Mouse (Mus musculus) thymus, adult 2 months (tissue): ENCODE results near the gene Aida. TPM values are rescaled to one million over a fixed set of nuclear protein-coding genes. Genes with fewer than 3 reads are reported as not detected.

Experiments used
- DNase-seq: peaks from one replicate; pipeline ENCODE4 v3.0.0; 2021
- H3K27ac ChIP-seq: fragments of 200-500 bp; 2 replicates; pipeline ENCODE4 v1.5.1; 2012; ENCODE audit warnings: low read length, control low read depth; ENCODE audit not compliant: control insufficient read depth, insufficient read depth
- H3K27me3 ChIP-seq: fragments of 200-500 bp; 2 replicates; pipeline ENCODE4 v1.6.1; 2012; ENCODE audit warnings: mild to moderate bottlenecking, low read length, moderate library complexity, mixed read lengths; ENCODE audit not compliant: control insufficient read depth, insufficient read depth
- H3K36me3 ChIP-seq: fragments of 200-500 bp; 2 replicates; pipeline ENCODE4 v1.6.1; 2012; ENCODE audit warnings: mild to moderate bottlenecking, low read length, moderate library complexity; ENCODE audit not compliant: control insufficient read depth, insufficient read depth
- H3K4me1 ChIP-seq: fragments of 200-500 bp; replicated peaks from 2 replicates; pipeline ENCODE4 v1.6.1; 2012; ENCODE audit warnings: low read length; ENCODE audit not compliant: control insufficient read depth, insufficient read depth
- H3K4me3 ChIP-seq: fragments of 200-500 bp; 2 replicates; pipeline ENCODE4 v1.5.1; 2012; ENCODE audit warnings: mild to moderate bottlenecking, low read length, control low read depth, moderate library complexity; ENCODE audit not compliant: control insufficient read depth, insufficient read depth
- CTCF ChIP-seq: fragments of 200-500 bp; IDR thresholded peaks from 2 replicates; pipeline ENCODE4 v1.5.1; 2012; ENCODE audit warnings: mild to moderate bottlenecking, control low read depth, low read length, moderate library complexity, borderline replicate concordance; ENCODE audit not compliant: control insufficient read depth, poor library complexity, insufficient read depth; ENCODE audit errors: extremely low read depth
- POLR2A ChIP-seq: fragments of 200-500 bp; IDR thresholded peaks from 2 replicates; pipeline ENCODE4 v1.6.1; 2012; ENCODE audit warnings: mild to moderate bottlenecking, low read length, control low read depth, moderate library complexity; ENCODE audit not compliant: control insufficient read depth, poor library complexity, insufficient read depth; ENCODE audit errors: extremely low read depth
- WGBS: fragments of 180-500 bp; shearing (Covaris S2); methylation state at CpG from one replicate; pipeline ENCODE4 v1.1.7; 2018; 5-methylcytosine and 5-hydroxymethylcytosine counted together
- polyA plus RNA-seq: library from polyadenylated mRNA; depleted of rRNA; stranded (reverse); fragments of >200 nt; gene quantifications from 2 replicates; pipeline ENCODE4 v1.2.3, GENCODE M21; 2012; rRNA removed

Aida gene
- 19.8 and 24.7 TPM in 2 replicates for polyA plus RNA-seq

- peak; percentile 80 for DNase-seq
- Histone ChIP-seq H3K4me1 (peaks cover 5% of the 10 kb centered on the region; the same call in 1 of the 2 replicates), H3K4me3 (peak within 1 kb of the TSS; percentile 79), H3K27me3 (no peaks in the 10 kb centered on the region), H3K36me3 (peaks cover 18% of the 10 kb centered on the region), H3K27ac (peak within 1 kb of the TSS; percentile 79)
- WGBS = under 1% methylated on average over 26 of the region's 26 CpGs
- TF ChIP-seq POLR2A (no peak), CTCF (peak; percentile 59; the same call in 1 of the 2 replicates)
These were observed at the start of gene Aida for GRCm38 (mm10) chr1:183296465-183296864. TSS of gene Aida (plus strand) at chr1:183296590.

GRCm38 (mm10) chr1:183248144-183248543, 48.2 kb upstream of the Aida start:
- DNase-seq = no peak
- Histone ChIP-seq H3K27me3 (no peaks in the 10 kb centered on the region), H3K27ac (no peak overlapping the region), H3K4me1 (peaks cover 26% of the 10 kb centered on the region), H3K36me3 (no peaks in the 10 kb centered on the region), H3K4me3 (no peak overlapping the region)
- 80% methylated on average over 1 of the region's 1 CpGs for WGBS
- TF ChIP-seq CTCF (no peak), POLR2A (no peak)

GRCm38 (mm10) chr1:183250612-183251011, 45.8 kb upstream of the Aida start:
- 89% methylated on average over 4 of the region's 4 CpGs for WGBS

GRCm38 (mm10) chr1:183251818-183252217, 44.6 kb upstream of the Aida start:
- H3K27ac ChIP-seq = no peak overlapping the region
- DNase-seq = no peak
- TF ChIP-seq POLR2A (no peak), CTCF (no peak)
- H3K4me3 ChIP-seq = no peak overlapping the region
- H3K27me3 ChIP-seq = no peaks in the 10 kb centered on the region
- 100% methylated on average over 2 of the region's 2 CpGs for WGBS
- no peaks in the 10 kb centered on the region for H3K36me3 ChIP-seq
- H3K4me1 ChIP-seq = peaks cover 31% of the 10 kb centered on the region

More at GRCm38 (mm10) chr1:183250612-183251011, 45.8 kb upstream of the Aida start:
- DNase-seq = no peak
- no peaks in the 10 kb centered on the region for H3K27me3 ChIP-seq
- H3K4me1 ChIP-seq = peaks cover 31% of the 10 kb centered on the region
- no peak overlapping the region for H3K27ac ChIP-seq
- H3K36me3 ChIP-seq = no peaks in the 10 kb centered on the region
- TF ChIP-seq CTCF (no peak), POLR2A (no peak)
- H3K4me3 ChIP-seq = no peak overlapping the region

- H3K4me3 ChIP-seq = no peak overlapping the region
- no peak for DNase-seq
- 76% methylated on average over 10 of the region's 10 CpGs for WGBS
- peaks cover 31% of the 10 kb centered on the region for H3K4me1 ChIP-seq
- H3K36me3 ChIP-seq = no peaks in the 10 kb centered on the region
- no peak for TF ChIP-seq CTCF
- no peaks in the 10 kb centered on the region for H3K27me3 ChIP-seq
- no peak overlapping the region for H3K27ac ChIP-seq
These were observed 43.8 kb upstream of the Aida start for GRCm38 (mm10) chr1:183252574-183252973.

GRCm38 (mm10) chr1:183264145-183265008, 32.0 kb upstream of the Aida start:
- no peak overlapping the region for H3K4me3 ChIP-seq
- no peaks in the 10 kb centered on the region for H3K27me3 ChIP-seq
- H3K4me1 ChIP-seq = peaks cover 10% of the 10 kb centered on the region
- no peak for TF ChIP-seq POLR2A
- no peak for DNase-seq
- WGBS = 93% methylated on average over 13 of the region's 13 CpGs
- no peak overlapping the region for H3K27ac ChIP-seq
- H3K36me3 ChIP-seq = no peaks in the 10 kb centered on the region
